Mouse (Mus musculus): ENCODE results near the gene Meis2. TPM values are rescaled to one million over a fixed set of nuclear protein-coding genes. Genes with fewer than 3 reads are reported as not detected.

Gene Meis2
- polyA plus RNA-seq, 1 experiment from 2014 or later = 142 TPM

- Histone ChIP-seq H3K4me3 (ENCODE audit: low read depth, low read length) (no peak overlapping the region), H3K27me3 (ENCODE audit: control insufficient read depth, insufficient read depth, low read length) (no peaks in the 10 kb centered on the region), H3K4me1 (replicated peaks; ENCODE audit: control insufficient read depth, insufficient read depth, low read length) (no peaks in the 10 kb centered on the region), H3K9ac (ENCODE audit: low read depth, low read length) (no peak overlapping the region), H3K4me2 (replicated peaks; ENCODE audit: low read depth, low read length) (no peak overlapping the region), H3K36me3 (ENCODE audit: control insufficient read depth, insufficient read depth, low read length) (no peaks in the 10 kb centered on the region; the same call in 1 of the 2 replicates), H3K27ac (ENCODE audit: low read depth, low read length) (no peak overlapping the region), H3K9me3 (ENCODE audit: control insufficient read depth, low read length) (no peaks in the 10 kb centered on the region)
- no peak for DNase-seq (ENCODE audit: low spot score)
- no peak for ATAC-seq (ENCODE audit: low FRiP score)
- 74% methylated on average over 8 of the region's 8 CpGs for WGBS
Measured at GRCm38 (mm10) chr2:115969201-115969600, 96.4 kb downstream of the Meis2 start.

DNA sequence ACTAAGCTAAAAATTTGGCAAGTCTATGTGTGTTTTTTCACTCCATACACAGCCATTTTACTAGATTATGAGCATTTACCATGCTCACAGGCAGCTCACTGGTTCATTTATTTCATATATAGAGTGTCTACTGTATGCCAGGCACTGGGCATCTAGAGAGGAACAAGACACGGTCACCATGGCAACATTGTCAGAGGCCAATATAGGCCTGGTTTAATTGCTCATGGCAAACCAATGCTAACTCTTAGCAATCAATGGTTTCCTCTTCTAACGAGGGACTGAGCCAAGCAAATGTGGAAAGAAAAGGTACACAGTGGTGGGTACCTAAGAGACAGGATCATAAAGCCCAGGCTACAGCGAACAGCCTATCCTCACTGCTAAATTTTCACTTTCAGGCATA, 100.7 kb downstream of the Meis2 start:
- H3K36me3 ChIP-seq (ENCODE audit: control insufficient read depth, insufficient read depth, low read length) = no peaks in the 10 kb centered on the region; the same call in 1 of the 2 replicates
- ATAC-seq (ENCODE audit: low FRiP score) (no peak), DNase-seq (ENCODE audit: low spot score) (no peak)
- no peak overlapping the region for H3K4me3 ChIP-seq (ENCODE audit: low read depth, low read length)
- no peaks in the 10 kb centered on the region for H3K9me3 ChIP-seq (ENCODE audit: control insufficient read depth, low read length)
- WGBS = 87% methylated on average over 3 of the region's 3 CpGs
- no peaks in the 10 kb centered on the region for H3K4me1 ChIP-seq (replicated peaks; ENCODE audit: control insufficient read depth, insufficient read depth, low read length)
- no peak overlapping the region for H3K9ac ChIP-seq (ENCODE audit: low read depth, low read length)
- H3K27ac ChIP-seq (ENCODE audit: low read depth, low read length) = no peak overlapping the region
- H3K4me2 ChIP-seq (replicated peaks; ENCODE audit: low read depth, low read length) = no peak overlapping the region
- no peaks in the 10 kb centered on the region for H3K27me3 ChIP-seq (ENCODE audit: control insufficient read depth, insufficient read depth, low read length)

DNA sequence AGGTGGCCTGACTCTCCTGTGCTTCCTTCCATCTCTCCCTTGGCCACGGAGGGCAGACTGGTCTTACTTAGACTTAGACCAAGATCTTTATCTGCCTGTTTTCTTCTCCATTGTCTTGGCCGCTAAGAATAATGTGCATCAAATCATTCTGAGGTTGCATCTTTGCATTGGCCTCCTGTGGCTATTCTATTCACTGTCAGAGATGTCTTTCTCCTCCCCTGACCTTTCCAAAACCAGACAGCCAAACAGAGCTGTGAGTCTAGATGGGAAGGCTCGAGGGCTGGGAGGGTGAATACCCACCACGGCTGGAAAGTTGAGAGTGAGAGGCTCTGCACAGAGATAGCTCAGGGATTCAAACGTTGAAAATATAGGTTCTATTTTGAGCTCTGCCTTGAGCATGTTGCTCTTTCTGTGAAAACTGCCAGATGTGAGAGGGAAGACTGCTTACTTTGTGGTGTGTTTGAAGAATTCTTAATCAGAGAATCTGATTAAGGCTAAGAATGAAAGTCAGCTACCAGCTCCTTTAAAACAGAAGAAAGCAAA, 102.3 kb downstream of the Meis2 start:
- Histone ChIP-seq H3K9me3 (ENCODE audit: control insufficient read depth, low read length) (no peaks in the 10 kb centered on the region), H3K4me3 (ENCODE audit: low read depth, low read length) (no peak overlapping the region), H3K27me3 (ENCODE audit: control insufficient read depth, insufficient read depth, low read length) (no peaks in the 10 kb centered on the region), H3K36me3 (ENCODE audit: control insufficient read depth, insufficient read depth, low read length) (no peaks in the 10 kb centered on the region; the same call in 1 of the 2 replicates), H3K9ac (ENCODE audit: low read depth, low read length) (no peak overlapping the region), H3K4me1 (replicated peaks; ENCODE audit: control insufficient read depth, insufficient read depth, low read length) (no peaks in the 10 kb centered on the region), H3K27ac (ENCODE audit: low read depth, low read length) (no peak overlapping the region), H3K4me2 (replicated peaks; ENCODE audit: low read depth, low read length) (no peak overlapping the region)
- no peak for ATAC-seq (ENCODE audit: low FRiP score)
- no peak for DNase-seq (ENCODE audit: low spot score)
- 37% methylated on average over 5 of the region's 5 CpGs for WGBS

GRCm38 (mm10) chr2:115962728-115963127, 102.9 kb downstream of the Meis2 start:
- H3K9ac ChIP-seq (ENCODE audit: low read depth, low read length) = no peak overlapping the region
- H3K9me3 ChIP-seq (ENCODE audit: control insufficient read depth, low read length) = no peaks in the 10 kb centered on the region
- ATAC-seq (ENCODE audit: low FRiP score) (no peak), DNase-seq (ENCODE audit: low spot score) (no peak)
- H3K4me2 ChIP-seq (replicated peaks; ENCODE audit: low read depth, low read length) = no peak overlapping the region
- no peak overlapping the region for H3K4me3 ChIP-seq (ENCODE audit: low read depth, low read length)
- H3K36me3 ChIP-seq (ENCODE audit: control insufficient read depth, insufficient read depth, low read length) = no peaks in the 10 kb centered on the region; the same call in 1 of the 2 replicates
- H3K27me3 ChIP-seq (ENCODE audit: control insufficient read depth, insufficient read depth, low read length) = no peaks in the 10 kb centered on the region
- 72% methylated on average over 3 of the region's 3 CpGs for WGBS
- no peak overlapping the region for H3K27ac ChIP-seq (ENCODE audit: low read depth, low read length)
- H3K4me1 ChIP-seq (replicated peaks; ENCODE audit: control insufficient read depth, insufficient read depth, low read length) = no peaks in the 10 kb centered on the region

- H3K27ac ChIP-seq (ENCODE audit: low read depth, low read length) = no peak overlapping the region
- H3K4me2 ChIP-seq (replicated peaks; ENCODE audit: low read depth, low read length) = no peak overlapping the region
- H3K36me3 ChIP-seq (ENCODE audit: control insufficient read depth, insufficient read depth, low read length) = no peaks in the 10 kb centered on the region; the same call in 1 of the 2 replicates
- WGBS = 79% methylated on average over 2 of the region's 2 CpGs
- ATAC-seq (ENCODE audit: low FRiP score) = no peak
- H3K9ac ChIP-seq (ENCODE audit: low read depth, low read length) = no peak overlapping the region
- H3K4me3 ChIP-seq (ENCODE audit: low read depth, low read length) = no peak overlapping the region
- H3K27me3 ChIP-seq (ENCODE audit: control insufficient read depth, insufficient read depth, low read length) = no peaks in the 10 kb centered on the region
- H3K9me3 ChIP-seq (ENCODE audit: control insufficient read depth, low read length) = no peaks in the 10 kb centered on the region
- DNase-seq (ENCODE audit: low spot score) = no peak
- H3K4me1 ChIP-seq (replicated peaks; ENCODE audit: control insufficient read depth, insufficient read depth, low read length) = no peaks in the 10 kb centered on the region
Measured at GRCm38 (mm10) chr2:115962113-115962512, 103.5 kb downstream of the Meis2 start.

DNA sequence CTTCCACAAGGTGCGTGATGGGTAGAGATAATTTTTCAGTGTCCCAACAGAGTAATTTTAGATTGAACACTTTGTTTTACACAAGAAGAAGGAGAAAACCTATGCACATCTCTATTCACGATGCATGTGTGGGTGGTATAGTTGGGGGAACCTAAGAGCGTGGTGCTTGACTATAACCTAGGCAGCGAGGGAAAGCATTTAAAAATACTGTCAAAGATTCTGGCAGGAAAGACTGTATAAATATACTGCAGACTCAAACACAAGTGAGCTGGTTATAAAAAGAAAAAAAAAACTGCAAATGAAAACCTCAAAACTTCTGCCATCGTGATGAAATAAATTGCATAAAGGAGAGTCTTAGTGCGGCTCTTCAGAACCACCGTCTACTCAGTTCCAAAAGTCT, 105.0 kb downstream of the Meis2 start:
- H3K9me3 ChIP-seq (ENCODE audit: control insufficient read depth, low read length) = no peaks in the 10 kb centered on the region
- H3K4me3 ChIP-seq (ENCODE audit: low read depth, low read length) = no peak overlapping the region
- DNase-seq (ENCODE audit: low spot score) = no peak
- H3K36me3 ChIP-seq (ENCODE audit: control insufficient read depth, insufficient read depth, low read length) = no peaks in the 10 kb centered on the region; the same call in 1 of the 2 replicates
- H3K27ac ChIP-seq (ENCODE audit: low read depth, low read length) = no peak overlapping the region
- ATAC-seq (ENCODE audit: low FRiP score) = no peak
- H3K4me2 ChIP-seq (replicated peaks; ENCODE audit: low read depth, low read length) = no peak overlapping the region
- H3K27me3 ChIP-seq (ENCODE audit: control insufficient read depth, insufficient read depth, low read length) = no peaks in the 10 kb centered on the region
- no peaks in the 10 kb centered on the region for H3K4me1 ChIP-seq (replicated peaks; ENCODE audit: control insufficient read depth, insufficient read depth, low read length)
- no peak overlapping the region for H3K9ac ChIP-seq (ENCODE audit: low read depth, low read length)
- 91% methylated on average over 7 of the region's 7 CpGs for WGBS

- ATAC-seq (ENCODE audit: low FRiP score) (no peak), DNase-seq (ENCODE audit: low spot score) (no peak)
- Histone ChIP-seq H3K27ac (ENCODE audit: low read depth, low read length) (no peak overlapping the region), H3K36me3 (ENCODE audit: control insufficient read depth, insufficient read depth, low read length) (no peaks in the 10 kb centered on the region), H3K9ac (ENCODE audit: low read depth, low read length) (no peak overlapping the region), H3K4me3 (ENCODE audit: low read depth, low read length) (no peak overlapping the region), H3K4me2 (replicated peaks; ENCODE audit: low read depth, low read length) (no peak overlapping the region), H3K9me3 (ENCODE audit: control insufficient read depth, low read length) (no peaks in the 10 kb centered on the region), H3K4me1 (replicated peaks; ENCODE audit: control insufficient read depth, insufficient read depth, low read length) (no peaks in the 10 kb centered on the region), H3K27me3 (ENCODE audit: control insufficient read depth, insufficient read depth, low read length) (no peaks in the 10 kb centered on the region)
- WGBS = 80% methylated on average over 2 of the region's 2 CpGs
Measured at GRCm38 (mm10) chr2:115956786-115957185, 108.9 kb downstream of the Meis2 start.

GRCm38 (mm10) chr2:115950645-115951044, 115.0 kb downstream of the Meis2 start:
- Histone ChIP-seq H3K4me1 (replicated peaks; ENCODE audit: control insufficient read depth, insufficient read depth, low read length) (no peaks in the 10 kb centered on the region), H3K9me3 (ENCODE audit: control insufficient read depth, low read length) (no peaks in the 10 kb centered on the region)
- DNase-seq (ENCODE audit: low spot score) = no peak

GRCm38 (mm10) chr2:115948630-115949426, 116.8 kb downstream of the Meis2 start:
- no peak overlapping the region for H3K9ac ChIP-seq (ENCODE audit: low read depth, low read length)
- H3K27me3 ChIP-seq (ENCODE audit: control insufficient read depth, insufficient read depth, low read length) = no peaks in the 10 kb centered on the region
- no peak overlapping the region for H3K27ac ChIP-seq (ENCODE audit: low read depth, low read length)
- H3K4me1 ChIP-seq (replicated peaks; ENCODE audit: control insufficient read depth, insufficient read depth, low read length) = no peaks in the 10 kb centered on the region
- H3K4me3 ChIP-seq (ENCODE audit: low read depth, low read length) = no peak overlapping the region
- no peak overlapping the region for H3K4me2 ChIP-seq (replicated peaks; ENCODE audit: low read depth, low read length)
- 87% methylated on average over 7 of the region's 7 CpGs for WGBS
- ATAC-seq (ENCODE audit: low FRiP score) = no peak
- no peak for DNase-seq (ENCODE audit: low spot score)
- no peaks in the 10 kb centered on the region for H3K9me3 ChIP-seq (ENCODE audit: control insufficient read depth, low read length)
- no peaks in the 10 kb centered on the region for H3K36me3 ChIP-seq (ENCODE audit: control insufficient read depth, insufficient read depth, low read length)

More at GRCm38 (mm10) chr2:115950645-115951044, 115.0 kb downstream of the Meis2 start:
- H3K27ac ChIP-seq (ENCODE audit: low read depth, low read length) = no peak overlapping the region
- 77% methylated on average over 3 of the region's 3 CpGs for WGBS
- H3K4me2 ChIP-seq (replicated peaks; ENCODE audit: low read depth, low read length) = no peak overlapping the region
- ATAC-seq (ENCODE audit: low FRiP score) = no peak
- no peaks in the 10 kb centered on the region for H3K27me3 ChIP-seq (ENCODE audit: control insufficient read depth, insufficient read depth, low read length)
- no peak overlapping the region for H3K4me3 ChIP-seq (ENCODE audit: low read depth, low read length)
- no peak overlapping the region for H3K9ac ChIP-seq (ENCODE audit: low read depth, low read length)
- H3K36me3 ChIP-seq (ENCODE audit: control insufficient read depth, insufficient read depth, low read length) = no peaks in the 10 kb centered on the region

Data from hindbrain, embryonic 11.5 days (tissue).